Mouse (Mus musculus) gastrocnemius, adult 8-10 months (tissue): Measurements from ENCODE around the gene Mvb12b. TPM values are rescaled to one million over a fixed set of nuclear protein-coding genes. Genes with fewer than 3 reads are reported as not detected.
A peak's percentile ranks its signal among the peaks of the same experiment; 100 is the strongest.

Experiments used
- DNase-seq, 2 experiments: peaks; one replicate each; pipeline ENCODE4 v3.0.0; 2022; ENCODE audit warnings: low spot score in 2 of 2
- total RNA-seq, 4 experiments: library from RNA; stranded (reverse); gene quantifications; 2 replicates each; pipeline ENCODE4 v1.2.4; 2022

Mvb12b gene
- total RNA-seq, 4 experiments from 2014 or later = 31.9 to 41.4 (median 34.4) TPM

DNA sequence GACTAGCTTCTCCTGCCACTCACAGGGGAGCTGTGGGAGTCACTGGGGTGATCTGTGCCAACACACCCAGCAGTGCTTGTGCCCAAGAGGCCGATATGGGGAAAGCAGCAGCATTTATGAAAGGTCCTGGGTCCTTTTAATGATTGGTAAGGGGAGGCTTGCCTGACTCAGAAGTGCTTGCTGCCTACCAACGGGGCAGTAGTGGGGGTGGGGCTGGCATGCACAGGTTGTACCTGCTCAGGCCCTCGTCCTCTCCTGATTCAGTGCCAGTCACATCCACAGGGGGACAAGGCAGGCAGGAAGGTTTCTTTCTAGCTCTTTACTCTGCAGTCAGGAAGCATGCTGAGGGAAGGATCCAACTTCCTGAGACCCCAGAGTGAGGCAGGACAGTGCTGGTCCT lies 150.6 kb downstream of the Mvb12b start:
- no peak for DNase-seq

DNA sequence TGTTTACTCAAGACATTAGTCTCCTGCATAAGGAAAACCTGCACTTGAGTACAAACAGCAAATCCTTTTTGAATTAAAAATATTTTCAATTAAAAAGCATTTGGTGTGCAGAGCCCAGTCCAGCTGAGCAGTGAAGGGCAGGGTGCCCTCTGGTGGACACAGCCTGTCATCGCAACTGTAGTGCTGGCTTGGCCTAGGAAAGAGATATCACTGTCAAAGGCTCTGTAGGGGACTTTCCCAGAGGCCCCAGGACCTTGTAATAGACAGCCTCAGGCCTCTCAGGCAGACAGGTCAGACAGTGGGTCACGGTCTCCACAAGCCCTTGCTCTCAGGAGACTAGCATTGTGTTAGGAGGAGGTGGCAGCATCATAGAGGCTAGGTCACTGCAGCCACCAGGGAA lies 151.0 kb downstream of the Mvb12b start:
- DNase-seq = peak; percentile 30 to 51

DNA sequence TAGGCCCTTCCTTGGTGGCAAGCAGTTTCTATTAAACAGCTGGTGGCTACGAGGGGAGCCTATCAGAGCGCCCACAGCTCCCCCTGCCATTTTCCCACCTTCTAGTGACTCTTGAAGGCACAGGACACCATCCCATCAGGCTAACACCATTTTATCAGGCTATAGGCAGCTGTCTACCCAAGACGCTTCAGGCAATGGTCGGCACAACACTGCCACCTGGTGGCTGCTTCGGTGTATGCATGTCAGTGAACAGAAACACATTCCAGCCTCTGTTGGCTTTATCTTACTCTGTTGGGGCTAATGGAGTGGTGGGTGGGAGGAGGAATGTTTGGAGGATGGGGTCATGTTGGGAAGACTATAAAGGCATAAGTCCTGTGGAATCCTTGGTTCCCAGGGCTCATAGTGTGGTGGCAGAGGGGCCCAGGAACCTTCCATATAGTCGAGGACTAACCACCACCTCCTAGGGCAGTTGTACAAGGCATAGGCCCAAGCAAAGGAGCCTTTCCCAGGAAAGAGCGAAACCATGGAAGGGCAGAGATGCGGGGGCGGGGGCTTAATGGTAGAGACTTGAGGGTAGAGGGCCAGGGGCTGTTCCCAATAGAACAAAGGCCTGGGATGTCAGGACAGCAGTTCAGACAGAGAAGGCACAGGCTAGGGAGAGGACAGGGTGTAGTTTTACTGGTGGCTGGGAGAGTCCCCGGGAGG lies 152.8 kb downstream of the Mvb12b start:
- DNase-seq = peak; percentile 50

DNA sequence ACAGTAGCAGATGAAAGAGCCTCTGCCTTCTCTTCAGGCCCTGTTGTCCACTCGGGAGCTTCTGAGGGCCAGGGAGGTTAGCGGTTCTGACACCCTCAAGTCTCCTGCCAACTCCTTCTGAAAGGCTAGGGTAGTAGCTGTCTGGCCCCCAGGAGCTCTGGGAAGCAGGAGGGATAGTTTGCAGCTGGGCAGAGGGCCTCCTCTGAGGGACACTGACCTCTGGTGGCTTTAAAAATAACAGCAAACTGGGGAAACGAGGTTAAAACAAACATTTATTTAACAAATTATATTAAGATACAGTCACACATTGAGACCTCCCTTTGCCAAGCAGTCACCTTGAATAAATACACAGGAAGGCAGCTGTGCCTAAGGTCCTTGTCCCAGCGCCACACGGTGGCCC lies 158.0 kb downstream of the Mvb12b start:
- no peak for DNase-seq

DNA sequence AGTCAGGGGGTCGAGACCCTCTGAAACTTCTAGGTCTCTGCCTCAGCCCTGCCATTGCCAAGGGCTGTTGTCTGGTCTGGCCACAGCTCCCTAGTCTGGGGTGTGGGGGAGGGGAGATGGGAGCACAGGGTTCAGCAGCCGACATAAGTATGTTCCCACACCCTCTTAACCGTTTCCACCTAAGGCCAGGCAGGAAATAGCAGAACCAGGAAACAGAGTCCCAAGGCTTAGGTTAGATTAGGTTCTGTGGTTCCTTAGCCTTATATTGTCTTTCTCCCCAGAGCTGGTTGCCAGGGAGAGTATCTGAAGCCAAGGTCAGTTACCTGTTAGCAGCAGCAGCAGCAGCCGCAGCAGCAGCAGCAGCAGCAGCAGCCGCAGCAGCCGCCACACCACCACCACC lies 160.5 kb downstream of the Mvb12b start:
- no peak for DNase-seq

DNA sequence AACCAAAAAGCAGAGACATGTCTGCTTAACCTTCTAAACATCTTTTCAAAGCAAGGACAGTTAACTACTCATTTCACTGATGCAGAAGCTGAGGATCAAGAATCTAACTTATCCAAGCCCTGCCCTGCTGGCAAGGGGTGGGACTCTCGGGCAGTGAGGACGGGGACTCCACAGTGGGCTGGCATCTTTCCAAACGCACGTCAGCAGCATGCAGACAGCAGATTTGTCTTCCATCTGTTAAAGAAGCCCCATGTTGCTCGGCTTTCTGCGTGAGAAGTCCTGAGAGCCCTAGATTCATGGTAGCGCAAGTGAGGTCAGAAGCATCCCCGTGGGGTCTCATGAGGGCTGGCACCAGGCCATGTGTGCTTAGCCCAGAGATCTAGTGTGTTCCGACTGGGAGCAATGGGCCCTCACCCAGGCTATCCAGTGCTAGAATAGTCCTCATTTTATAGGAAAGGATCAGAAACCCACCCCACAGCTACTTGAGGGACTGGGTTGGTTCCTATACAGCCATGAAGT lies 167.3 kb downstream of the Mvb12b start:
- no peak for DNase-seq

DNA sequence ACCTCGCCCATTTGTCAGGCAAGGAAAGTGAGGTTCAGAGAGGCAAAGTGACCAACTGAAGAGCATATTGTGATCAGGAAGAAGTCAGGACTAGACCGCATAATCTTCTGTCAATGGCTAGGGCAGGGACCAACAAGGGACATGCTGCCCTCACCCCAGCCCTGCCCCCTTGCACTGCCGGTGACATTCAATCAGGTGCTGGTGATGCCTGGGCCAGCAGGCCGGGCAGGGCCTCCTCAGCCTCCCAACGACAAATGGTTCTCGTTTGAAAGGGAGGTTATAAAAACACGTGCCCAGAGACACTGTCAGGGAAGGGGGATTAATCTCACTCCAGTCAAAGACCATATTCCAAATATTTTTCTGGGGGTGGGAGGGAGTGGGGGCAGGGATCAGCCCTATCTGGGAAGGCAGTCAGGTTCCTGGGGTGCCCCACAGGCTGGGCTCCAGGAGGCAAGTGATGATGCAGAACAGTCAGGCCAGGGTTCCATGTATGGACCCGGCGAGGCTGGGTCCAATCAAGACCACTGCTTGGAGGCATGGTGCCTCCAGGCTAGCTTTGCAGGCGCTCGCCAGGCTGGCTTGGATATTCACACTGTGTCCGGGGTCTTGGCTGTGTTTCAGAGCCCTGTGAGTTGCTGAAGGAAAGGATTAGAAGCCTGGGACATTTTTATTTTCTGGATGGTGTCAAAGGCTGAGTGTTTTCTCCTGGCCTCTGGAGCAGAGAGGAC lies 168.2 kb downstream of the Mvb12b start:
- no peak for DNase-seq

DNA sequence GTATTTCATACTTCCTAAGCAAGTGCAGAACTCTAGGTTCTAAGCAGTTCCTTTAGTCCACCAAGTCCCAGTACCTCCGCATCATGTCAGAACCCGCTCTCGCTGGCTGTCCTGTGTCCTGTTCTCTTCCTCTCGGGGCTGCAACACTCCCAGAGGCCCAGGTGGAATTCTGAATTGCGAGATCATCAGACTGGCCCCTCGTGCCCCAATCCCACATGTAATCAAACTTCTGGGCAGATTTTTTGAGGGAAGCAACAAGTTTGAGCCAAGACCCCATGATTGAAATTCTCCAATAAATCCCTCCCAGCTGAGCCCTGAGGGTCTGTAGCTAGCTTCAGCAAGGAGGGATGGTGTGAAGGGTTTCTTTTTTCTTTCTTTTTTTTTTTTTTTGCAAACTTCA lies 169.2 kb downstream of the Mvb12b start:
- no peak for DNase-seq

DNA sequence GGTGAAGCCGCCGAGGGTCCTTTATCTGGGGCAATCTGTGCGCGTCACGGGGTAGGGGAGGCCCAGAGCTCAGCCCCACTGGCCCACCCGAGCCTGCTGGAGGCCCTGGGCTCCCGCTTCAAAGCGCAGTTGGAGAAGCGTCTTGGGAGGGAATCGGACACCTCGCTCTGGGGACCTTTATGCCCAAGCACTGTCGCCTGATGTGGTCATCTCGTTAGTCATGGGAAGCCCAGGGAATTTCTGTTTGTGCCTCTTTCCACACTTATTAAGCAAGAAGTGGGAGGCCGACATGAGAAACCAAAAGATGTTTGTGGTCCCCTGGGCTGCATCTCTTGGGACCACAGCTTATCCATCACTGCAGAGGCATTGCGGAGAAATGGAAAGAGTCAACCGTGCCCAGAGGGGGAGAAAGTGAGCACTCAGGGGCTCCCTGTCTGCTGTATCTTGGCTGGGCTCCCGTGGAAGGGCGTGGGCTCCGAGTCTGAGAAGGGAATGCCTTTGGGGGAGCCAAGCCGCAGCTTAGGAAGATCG lies 169.9 kb downstream of the Mvb12b start:
- DNase-seq = no peak

DNA sequence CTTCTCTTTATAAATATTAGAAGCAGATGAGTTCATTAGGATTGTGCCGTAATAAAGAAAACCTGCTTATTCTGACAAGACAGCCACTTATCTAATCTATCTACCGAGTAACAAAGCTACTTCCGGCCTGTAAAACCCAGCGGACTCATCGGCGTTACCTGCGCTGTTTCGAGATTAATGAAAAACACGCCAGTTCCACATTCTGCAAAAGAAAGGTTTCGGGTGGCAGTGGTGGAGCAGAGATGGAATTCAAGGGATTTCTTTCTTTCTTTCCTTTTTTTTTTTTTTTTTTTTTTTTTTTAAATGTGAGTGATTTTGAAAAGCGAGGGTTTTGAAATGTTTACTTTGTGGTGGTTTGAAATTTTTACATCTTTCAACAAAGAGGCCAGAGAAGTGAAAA lies 170.4 kb downstream of the Mvb12b start:
- DNase-seq = no peak

DNA sequence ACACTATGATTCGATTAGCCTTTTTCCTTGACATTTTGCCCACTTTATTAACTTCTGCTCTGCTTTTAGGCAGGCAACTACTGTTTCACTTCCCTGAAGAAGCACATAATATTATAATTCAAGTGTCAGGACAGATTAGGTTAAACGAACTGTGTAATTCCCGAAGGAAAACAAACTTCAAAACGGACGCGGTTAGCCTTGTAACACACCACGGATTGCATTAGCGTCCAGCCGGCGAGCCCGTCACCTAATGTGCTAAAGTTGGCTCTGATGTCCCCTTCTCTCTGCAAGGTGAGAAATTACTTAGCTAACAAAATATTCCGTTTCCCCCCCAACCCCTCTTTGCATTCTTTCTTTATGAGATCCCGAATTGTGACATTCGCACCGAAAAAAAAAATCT lies 170.9 kb downstream of the Mvb12b start:
- no peak for DNase-seq

DNA sequence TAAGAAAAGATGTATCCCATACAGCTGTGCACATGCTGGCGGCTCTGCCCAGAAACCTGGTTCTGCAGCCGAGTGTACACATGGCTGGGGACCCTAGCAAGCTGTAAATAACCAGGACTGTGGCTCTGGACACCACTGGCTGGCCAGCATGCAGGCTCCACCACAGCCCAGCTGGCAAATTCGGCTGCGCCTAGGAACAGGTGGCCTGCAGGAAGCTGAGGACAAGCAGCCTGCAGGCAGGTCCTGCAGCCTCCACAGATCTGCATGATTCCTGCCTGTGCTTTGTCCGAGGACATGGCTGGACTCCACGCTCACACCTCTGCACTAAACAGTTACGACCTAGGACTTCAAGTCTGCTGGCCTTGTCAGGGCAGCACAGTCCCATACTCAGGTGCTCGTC lies 172.8 kb downstream of the Mvb12b start:
- no peak for DNase-seq

DNA sequence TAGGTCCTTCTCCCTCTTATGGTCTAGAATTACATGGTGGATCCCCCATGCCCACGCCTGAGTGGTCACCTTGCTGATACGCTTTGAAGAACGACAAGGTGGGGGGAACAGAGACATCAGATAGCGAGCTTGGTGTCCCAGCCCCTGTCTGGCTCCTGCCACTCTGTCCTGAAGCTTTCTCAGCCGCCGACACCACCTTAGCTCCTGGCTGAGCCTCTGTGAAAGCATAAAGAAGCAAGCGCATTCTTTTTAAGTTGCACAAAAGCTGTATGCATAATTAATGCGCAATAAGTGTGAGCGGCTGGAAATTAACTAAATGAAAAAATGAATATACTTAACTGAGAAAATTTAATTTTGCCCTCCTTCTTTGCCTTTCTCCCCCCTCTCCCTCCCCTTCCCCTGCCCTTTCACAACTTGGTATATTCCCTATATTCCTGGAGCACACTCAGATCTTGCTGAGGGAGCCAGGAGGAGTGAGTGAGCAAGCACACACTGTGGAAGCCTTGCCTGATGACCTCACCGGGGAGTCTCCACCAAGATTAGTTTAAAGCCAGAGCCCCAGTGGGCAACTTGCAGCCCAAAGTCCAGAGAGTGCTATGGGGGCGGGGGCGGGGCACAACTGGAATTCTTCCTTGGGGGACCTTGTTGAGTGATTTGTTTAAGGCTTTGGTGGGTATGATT lies 174.0 kb downstream of the Mvb12b start:
- DNase-seq = no peak

DNA sequence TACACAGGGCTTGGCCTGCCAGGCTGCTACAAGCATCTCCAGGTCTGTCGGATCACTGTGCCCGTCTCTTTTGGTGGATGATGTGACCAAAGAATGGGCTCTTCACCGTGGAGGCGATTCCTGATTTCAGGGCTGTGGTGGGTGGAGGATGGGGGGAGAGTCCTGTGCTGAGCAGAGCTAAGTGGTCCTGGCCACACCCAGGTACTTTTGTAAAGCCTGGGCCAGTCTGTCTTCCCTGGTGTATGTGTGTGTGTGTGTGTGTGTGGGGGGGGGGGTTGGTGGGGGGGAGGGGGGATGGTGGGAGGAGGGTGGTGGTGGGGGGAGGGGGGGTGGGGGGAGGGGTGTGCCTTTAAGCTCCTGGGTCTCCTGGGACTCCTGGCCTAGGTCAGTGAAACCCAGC lies 174.9 kb downstream of the Mvb12b start:
- no peak for DNase-seq

DNA sequence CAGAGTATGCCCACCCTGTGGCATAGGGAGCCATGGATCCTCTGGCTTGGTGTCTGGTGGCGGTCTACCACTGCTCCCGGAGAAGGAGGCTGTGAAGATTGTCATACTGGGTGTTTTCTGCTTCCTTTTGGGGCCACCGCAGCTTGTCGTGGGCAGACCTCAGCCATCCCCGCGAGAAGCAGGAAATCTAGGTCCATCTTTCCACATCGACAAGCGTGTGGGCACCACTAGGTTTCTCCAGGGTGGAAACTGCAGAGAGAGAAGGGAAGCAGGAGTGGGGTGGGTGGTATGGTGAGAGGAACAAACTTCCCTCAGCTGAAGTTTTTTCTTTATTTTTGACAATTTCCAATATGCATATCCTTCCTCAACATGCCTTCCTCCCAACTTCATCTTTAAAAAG lies 178.9 kb downstream of the Mvb12b start:
- DNase-seq = no peak

DNA sequence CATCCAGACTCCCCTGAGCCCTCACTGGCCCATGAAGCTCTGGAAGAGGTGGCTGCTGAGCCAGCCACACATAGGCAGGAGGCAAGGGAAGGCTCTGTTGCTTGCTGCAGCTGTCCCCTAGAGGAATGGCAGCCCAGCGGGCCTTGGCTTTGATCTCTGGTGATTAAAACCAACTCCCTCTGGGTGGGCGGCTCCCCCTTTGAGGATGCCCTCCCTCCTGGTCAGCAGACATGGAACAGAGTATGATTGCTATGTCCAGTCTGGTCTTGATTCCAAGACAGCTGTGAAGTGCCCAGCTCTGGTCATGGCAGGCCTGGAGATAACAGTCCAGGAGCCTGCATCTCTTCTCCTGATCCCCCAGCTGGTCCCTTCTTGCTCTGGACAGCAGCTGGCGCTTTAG lies 179.7 kb downstream of the Mvb12b start:
- no peak for DNase-seq

DNA sequence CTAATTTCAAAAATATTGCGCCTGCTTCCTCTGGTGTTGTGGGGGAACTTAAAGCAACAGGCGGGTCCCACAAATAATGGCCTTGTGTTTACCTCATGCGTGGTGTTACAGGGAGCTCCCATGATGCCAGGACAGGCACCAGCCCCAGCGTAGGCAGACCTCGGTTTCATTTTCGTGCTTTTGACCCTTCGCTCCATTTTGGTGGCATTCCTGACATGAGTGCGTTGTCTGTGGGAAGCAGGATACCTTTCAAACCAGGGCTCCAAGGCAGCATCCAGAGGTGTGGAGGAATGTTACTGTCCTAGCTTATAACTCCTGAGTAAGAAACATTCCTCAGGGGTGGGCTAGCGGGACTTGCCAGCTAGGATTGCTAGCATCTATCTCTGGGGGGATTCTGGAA lies 181.3 kb downstream of the Mvb12b start:
- no peak for DNase-seq

DNA sequence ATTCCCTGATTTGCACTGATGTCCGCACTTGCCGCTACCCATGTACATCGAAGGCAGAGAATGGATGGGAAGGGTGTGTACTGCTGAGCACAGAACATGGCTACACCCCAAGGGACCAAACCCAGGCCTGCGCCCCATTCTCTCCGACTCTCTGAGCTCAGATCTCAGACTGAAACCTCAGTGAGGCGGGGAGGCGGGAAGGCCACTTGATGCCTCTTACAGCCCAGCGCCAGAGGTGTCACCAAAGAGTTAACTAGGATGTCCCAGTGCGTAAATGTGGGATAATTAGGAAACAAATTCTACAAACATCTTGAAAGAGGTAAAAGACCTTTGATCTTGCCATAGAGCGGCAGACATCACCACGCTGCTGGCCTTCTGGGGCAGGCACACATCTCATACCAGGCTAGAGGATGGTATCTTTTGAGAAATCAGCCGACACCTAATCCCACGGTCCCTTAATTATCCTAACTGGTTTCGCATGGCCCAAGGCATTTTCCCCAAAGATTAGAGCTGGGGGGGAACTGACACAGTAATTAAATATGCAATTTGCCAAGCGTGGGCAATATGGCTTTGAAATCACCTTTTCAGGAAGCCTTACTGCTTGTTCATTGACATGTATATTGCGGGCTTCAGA lies 181.9 kb downstream of the Mvb12b start:
- no peak for DNase-seq

DNA sequence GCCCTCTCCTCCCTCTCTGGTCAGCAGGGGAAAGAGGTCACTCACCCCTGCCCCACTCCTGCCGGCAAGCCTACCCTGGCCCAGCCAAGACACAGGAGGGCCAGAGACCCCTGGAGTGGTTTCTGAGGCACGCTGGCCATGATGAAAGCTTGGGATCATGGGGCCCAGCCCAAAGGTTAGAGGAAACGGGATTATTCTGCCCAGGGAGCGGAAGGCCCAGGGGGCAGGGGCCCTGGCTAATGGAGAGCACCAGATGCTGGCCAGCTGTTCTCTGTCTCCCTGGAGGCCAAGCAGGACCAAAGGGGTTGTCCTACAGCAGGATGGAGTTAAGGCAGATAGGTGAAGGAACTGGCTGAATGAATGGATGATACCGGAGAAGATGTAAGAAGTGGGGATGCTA lies 184.5 kb downstream of the Mvb12b start:
- no peak for DNase-seq

DNA sequence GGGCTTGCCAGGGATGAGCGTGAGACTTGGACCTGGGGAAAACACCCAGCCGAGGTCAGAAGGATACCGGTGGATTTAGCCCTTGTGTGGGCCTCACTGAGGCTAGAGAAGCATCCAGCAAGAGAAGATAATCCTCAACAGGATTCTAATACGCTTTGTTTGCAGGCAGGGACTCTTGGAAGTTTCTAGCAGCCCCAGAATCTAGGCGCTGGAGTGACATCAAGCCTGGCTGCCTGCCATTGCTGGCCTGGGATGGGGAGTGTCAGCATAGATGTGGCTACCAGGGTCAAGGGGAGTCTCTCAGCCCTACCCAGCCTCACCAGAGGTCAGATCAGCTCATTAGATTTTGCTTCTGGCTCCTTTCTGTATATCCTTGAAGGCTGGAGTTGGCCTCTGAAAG lies 185.0 kb downstream of the Mvb12b start:
- peak; percentile 21 to 29 for DNase-seq

DNA sequence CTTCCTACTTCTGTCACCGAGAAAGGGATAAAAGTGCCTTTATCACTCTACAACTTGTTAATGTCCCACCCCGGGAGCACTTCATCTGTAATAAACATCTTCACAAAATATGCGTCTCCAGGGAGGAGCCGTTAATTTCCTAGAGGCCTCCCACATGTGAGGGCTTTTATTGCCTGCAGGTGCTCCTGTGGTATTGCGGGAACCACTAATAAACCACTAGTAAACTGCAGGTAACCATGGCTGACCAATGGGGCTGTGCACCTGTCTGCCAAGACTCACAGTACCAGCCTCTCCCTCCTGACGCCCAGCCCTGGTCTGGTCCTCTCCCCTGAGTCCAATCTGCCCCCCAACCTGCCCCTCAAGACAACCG lies 186.3 kb downstream of the Mvb12b start:
- DNase-seq = no peak
